Mouse (Mus musculus) kidney, postnatal 36 days (tissue): Measurements from ENCODE around the gene Fkbp5.
"Not testable (repeated sequence)": the region's sequence is repeated elsewhere in the genome, so short reads cannot be mapped to it uniquely, and the experiment has no call there.

ENCODE experiments used
- DNase-seq, 2 experiments: peaks; one replicate each; pipeline ENCODE4 v3.0.0; 2021 to 2022; ENCODE audit warnings: mixed read lengths in 2 of 2

Fkbp5 gene

DNA sequence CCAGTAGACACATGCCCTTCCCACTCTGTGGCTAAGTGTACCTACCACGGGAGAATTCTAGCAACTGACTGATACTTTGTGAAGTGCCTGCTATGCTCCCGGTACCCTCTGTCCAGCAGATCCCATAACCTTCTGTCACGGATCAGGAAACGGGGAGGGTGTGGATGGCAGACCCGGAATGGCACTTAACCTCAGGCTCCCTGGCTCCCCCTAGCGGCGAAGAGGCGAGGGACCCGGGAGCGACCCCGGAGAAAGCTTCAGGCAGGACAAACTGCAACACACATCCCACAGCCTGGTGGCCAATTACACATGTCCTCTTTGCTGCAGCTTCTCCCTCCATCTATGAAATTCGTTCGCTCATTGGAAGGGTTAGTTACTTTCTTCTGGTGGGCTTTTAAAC lies 148.9 kb downstream of the Fkbp5 start:
- peak; percentile 87 to 94 for DNase-seq

DNA sequence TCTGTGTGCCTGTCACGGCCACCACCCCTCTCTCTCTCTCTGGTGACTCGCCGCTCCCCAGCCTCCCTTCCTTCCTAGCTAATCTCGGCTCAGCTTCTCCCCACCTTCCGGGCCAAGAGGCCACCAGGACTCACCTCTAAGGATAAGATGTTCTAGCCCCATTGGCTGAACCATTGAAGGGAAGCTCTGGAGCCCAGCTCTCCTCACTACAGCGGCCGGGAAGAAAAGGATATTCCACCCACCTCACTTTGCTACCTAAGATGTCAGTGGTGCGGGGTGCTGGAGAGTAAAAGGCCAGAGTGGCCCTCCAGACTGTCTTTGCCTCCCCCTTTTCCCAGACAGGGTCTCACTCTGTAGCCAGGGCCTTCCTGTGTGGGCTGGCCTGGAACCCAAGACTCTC lies 152.2 kb downstream of the Fkbp5 start, which contains the start of gene Tulp1:
Gene Tulp1 (minus strand): TSS at position 101 of the 400 bp plus-strand sequence.
- no peak for DNase-seq

DNA sequence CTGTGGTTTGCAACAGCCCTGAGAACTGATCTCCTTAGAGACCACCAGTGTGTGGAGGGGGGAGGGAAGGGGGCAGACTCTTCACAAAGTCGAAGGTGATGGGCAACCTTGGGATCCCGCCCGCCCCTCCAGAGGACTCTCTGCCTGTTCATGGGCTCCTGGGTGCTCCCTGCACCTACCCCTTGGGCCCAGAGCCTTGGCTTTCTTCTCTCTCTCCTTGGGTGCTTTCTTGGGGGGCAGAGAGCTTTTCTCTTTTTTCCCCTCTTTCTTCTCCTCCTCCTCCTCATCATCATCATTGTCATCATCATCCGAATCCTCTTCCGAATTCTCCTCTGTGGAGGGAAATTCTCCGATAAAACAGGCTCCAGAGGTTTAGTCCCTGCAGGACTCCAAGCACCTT lies 153.8 kb downstream of the Fkbp5 start:
- no peak for DNase-seq

DNA sequence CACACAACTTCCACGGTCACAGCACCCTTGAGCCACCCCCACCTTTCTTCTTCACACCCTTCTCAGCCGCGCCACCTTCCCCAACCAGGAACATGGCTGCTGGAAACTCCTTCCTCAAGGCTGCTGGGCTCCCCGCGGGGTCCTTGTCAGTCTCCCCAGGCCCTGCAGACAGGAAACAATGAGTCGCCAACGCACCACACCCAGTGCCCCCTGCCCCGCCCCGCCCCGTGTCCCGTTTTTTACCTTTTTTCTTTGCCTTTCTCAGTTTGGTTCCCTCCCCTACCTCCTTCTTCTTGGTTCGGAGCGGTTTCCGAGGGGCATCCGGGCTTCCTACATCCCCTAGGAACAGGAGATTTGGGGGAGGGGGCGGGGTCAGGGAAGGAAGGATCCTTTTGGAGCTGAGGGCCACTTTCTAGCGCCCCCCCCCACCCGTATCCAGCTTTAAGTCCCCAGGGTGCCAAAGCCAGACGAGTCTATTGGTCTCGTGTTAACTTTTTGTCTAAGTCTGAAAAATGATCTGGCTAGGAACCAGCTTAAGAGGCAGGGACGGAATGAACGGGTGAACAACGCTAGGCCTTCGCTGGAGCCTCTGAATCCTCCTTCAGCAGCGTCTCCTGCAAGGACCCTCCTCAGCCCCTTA lies 154.6 kb downstream of the Fkbp5 start:
- DNase-seq: no peak

DNA sequence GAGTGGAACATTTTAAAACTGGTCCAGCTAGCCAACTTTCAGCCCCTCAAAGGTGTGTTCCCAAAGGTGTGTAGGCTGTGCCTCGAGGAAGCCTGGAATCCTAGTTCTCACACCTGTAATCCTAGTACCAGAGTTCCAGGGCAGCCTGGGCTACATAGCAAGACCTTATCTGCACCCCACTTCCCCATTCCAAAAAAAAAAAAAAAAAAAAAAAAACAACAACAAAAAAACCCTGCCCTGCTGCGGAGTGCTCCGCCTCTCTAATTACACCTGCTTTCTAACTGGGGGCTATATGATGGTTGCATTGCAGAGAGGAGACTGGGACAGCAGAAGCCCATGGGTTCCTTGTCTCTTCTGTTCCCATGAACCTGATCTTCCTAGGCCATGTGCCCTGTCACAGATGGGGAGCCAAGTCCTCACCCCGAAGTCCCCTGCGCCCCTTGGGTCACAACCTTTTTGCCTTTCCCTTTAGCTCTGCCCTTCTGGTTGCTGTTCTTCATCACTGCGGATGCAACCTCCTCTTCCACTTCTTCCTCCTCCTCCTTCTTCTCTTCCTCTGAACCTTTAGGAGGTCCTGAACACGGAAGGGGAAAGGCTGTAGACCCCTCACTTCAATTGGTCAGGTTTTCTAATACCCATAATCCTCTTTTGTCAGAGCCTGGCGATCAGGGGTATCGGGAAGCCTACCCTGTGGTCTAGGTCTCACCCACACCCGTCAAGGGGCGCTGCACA lies 155.2 kb downstream of the Fkbp5 start:
- DNase-seq: no peak

GRCm38 (mm10) chr17:28360531-28361277 lies 156.6 kb downstream of the Fkbp5 start:
- no peak for DNase-seq

DNA sequence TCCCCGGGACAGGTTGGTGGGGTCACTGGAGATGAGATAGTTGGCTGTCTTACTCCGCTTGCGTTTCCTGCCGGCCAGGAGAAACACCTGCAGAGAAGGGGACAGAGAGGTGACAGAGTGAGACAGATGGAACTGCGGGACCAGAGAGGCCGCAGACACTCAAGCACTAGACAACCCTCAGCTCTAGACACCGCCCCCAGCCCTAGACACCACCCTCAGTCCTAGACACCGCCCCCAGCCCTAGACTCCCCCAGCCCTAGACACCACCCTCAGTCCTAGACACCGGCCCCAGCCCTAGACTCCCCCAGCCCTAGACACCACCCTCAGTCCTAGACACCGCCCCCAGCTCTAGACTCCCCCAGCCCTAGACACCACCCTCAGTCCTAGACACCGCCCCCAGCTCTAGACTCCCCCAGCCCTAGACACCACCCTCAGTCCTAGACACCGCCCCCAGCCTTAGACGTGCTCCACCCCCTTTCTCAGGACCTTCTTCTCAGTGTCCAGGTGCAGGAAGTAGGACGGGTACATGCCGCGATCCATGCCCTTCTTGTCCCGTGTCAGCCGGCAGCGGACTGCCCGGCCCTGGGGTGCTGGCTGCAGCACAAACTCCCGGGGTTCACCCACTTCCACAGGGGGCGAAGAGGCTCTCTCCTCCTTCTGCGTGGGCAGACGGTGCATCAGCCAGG lies 158.6 kb downstream of the Fkbp5 start:
- DNase-seq: not testable (repeated sequence)

- no peak for DNase-seq
These were observed 161.5 kb downstream of the Fkbp5 start for GRCm38 (mm10) chr17:28355871-28356270.

- no peak for DNase-seq
These were observed 165.3 kb downstream of the Fkbp5 start for GRCm38 (mm10) chr17:28352018-28352417.

DNA sequence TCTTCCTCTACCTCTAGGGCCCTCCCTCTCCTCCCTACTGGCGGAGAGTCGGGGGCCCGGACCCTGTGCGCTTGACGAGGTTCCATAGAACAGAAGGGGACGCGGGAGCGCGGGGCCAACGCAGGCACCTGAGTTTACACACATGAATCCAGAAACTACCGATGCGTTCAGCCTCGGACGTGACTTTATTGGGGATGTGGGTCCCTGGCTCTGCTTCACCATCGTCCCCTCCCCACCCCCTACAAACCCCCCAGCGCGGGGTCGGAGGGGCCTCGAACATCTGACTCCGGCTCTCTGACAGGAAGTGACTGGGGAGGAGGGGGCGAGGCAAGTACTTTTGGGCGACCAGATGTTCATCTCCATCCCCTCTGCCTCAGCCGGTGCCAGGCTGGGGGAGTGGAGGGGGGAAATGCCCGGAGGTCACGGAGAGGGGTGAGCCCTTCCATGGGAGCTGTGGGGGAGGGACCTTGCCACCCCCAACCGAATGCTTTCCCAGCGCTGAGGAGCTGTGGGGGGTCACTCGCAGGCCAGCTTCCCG lies 165.9 kb downstream of the Fkbp5 start:
- no peak for DNase-seq

DNA sequence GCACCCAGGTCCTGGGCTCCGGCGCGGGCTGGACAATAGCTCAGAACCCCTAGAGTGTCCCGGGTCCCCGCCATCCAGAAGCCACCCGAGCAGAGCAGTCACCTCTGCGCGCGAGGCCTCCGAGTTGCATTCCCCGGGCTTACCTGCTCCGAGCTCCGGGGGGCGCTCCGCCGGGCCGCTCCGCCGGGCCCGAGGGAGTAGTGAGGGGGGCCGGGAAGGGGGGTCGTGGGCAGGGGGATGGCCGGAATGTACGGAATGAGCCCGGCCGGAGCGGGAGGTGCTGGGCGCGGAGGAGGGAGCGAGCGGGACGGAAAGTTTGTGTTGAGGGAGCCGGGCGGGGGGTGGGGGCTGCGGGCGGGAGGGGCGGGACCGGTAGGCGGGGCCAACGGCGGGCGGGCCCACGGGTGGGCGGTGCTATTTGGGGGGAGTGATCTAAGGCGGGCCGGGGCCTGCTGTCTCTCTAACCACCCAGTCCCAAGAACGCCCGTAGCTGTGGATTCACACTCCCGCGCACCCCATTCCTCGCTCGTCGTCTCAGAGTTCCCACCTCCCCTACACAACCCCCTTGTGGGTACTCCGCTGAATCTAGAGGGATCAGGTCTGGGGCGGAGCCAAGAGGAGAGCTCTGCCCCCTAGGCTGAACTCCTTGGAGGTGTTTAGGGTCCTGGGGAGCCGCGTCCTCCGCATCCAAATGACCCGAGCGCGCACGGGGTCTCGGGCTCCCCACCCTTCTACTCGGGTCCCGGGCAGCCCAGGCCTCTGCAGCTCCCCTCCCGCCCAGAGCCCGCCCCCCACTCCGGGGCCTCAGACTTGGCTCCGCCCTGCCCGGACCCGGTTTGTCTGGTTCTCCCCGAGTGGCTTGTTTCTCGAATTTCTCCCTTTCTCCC lies 166.6 kb downstream of the Fkbp5 start, which contains the start of gene Tead3:
Gene Tead3 (minus strand): TSS at position 352 of the 887 bp plus-strand sequence.
- DNase-seq: peak; percentile 76 to 89

DNA sequence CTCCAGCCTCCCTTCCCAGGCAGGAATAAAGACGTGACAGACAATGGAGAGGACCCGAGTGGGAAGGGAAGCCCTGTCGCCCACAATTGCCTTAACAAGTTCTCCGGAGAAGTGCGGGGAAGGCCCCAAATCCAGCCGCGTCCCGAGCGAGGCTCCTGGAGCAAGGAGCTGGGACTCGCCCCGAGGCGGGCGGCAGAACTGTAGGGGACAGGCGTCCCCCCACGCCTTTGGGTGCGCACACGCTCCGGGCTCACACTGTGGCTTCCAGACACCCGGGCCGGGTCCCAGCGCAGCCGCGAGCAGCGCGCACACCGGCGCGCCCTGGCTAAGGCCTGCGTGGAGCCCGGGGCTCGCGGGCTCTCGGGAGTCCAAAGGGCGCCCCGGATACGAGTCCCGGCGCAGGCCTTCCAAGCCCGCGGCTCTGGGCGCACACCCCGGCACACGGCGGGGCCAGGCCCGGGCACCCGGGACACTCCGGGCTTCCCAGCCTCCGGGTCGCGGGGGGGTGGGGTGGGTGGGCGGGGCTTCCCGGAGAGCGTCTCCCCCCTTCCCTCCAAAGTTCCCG lies 167.3 kb downstream of the Fkbp5 start:
- DNase-seq: peak; percentile 80 to 83

GRCm38 (mm10) chr17:28349264-28349880 lies 168.0 kb downstream of the Fkbp5 start:
- peak in 1 of 2 experiments; percentile 40 for DNase-seq
